Mouse (Mus musculus) Patski (cell line): Measurements from ENCODE around the gene Bricd5. TPM values are rescaled to one million over a fixed set of nuclear protein-coding genes. Genes with fewer than 3 reads are reported as not detected.
A peak's percentile ranks its signal among the peaks of the same experiment; 100 is the strongest.
"Not testable (repeated sequence)": the region's sequence is repeated elsewhere in the genome, so short reads cannot be mapped to it uniquely, and the experiment has no call there.

Experiments used
- ATAC-seq: fragments of 100-300 bp; one replicate; pipeline ENCODE4 v1.8.0; 2021
- CTCF ChIA-PET: fragments of 350-600 bp; sonication (Branson Sonifier 250); formaldehyde crosslinking; loops from one replicate; lab custom pipeline; 2022; ENCODE audit warnings: inconsistent platforms; lab: Charles Lee
- POLR2A ChIA-PET: fragments of 350-600 bp; sonication (Branson Sonifier 250); formaldehyde crosslinking; loops from one replicate; lab custom pipeline; 2022; ENCODE audit warnings: antibody characterized with exemption, inconsistent platforms; lab: Charles Lee
- DNase-seq: peaks from one replicate; pipeline ENCODE4 v3.0.0-alpha.2; 2011; ENCODE audit warnings: low read depth, low spot score
- H3K27me3 ChIP-seq: fragments of 371-371 bp; one replicate; pipeline ENCODE4 v1.5.1; 2021
- CTCF ChIP-seq: fragments of 100-300 bp; IDR thresholded peaks from one replicate; pipeline ENCODE4 v1.5.1; 2021
- in situ Hi-C: fragments of 300-500 bp; cut with MboI; formaldehyde crosslinking; loops from 3 replicates; pipeline ENCODE4 v1.11.1; 2018; ENCODE audit warnings: low pct_unique_long_range_greater_than_20kb, mixed read lengths
- polyA plus RNA-seq: library from polyadenylated mRNA; unstranded; gene quantifications from one replicate; pipeline ENCODE4 v1.2.3, GENCODE M21; 2021

Gene Bricd5
- polyA plus RNA-seq, 1 experiment from 2014 or later, result 0.06 TPM

DNA sequence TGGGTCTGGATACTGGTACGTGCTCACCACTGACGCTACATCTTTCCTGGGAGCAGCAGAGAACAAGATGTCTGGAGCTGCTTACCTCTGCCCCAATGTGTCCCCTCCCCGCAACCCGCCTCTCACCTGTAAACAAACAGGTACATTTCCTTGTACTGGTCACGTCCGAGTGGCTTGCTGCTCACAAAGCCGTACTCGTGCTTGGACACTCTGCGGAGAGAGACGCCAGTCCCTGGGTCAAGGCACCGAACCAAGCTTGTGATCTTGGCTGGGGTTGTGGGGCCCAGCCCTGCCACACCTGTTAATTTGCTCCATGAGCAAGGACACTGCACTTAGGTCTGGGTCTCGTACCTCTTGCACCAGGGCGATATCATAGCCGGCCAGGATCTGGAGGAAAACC is 31.6 kb upstream of the Bricd5 start:
- CTCF ChIA-PET, result no interaction called here
- DNase-seq (no peak), ATAC-seq (no peak)
- in situ Hi-C loops, result no loop called here
- no peak for TF ChIP-seq CTCF
- H3K27me3 ChIP-seq, result no peaks in the 10 kb centered on the region
- POLR2A ChIA-PET, result no interaction called here

DNA sequence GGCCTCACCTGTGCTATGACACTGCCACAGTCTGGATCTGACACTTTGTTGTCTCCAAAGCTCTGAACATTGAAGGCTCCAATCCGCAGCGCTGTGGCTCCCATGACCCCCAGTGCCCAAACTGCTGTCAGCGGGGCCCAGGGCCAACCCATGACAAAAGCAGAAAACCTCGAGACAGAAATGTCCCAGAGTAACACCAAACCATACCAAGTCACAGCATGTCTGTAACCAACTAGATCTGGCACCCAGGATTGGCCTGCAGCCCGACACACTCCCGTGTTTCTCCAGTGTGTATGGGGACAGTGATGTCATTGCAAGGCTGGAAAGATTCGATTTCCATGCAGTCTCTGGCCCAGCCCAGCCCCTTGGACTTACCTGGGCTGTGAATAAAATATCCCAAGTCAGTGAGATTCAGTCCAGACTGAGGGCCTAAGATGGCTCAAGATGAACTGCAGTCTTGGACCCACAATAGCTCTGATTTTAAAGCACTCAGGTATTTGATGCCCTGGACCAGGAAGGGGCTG is 31.0 kb upstream of the Bricd5 start, which contains the start of gene Dnase1l2:
Dnase1l2 (minus strand) TSS at position 474 of the 524 bp plus-strand sequence.
- H3K27me3 ChIP-seq, result no peaks in the 10 kb centered on the region
- POLR2A ChIA-PET, result no interaction called here
- CTCF ChIA-PET, result no interaction called here
- in situ Hi-C loops, result no loop called here
- TF ChIP-seq CTCF, result no peak
- ATAC-seq (no peak), DNase-seq (no peak)

DNA sequence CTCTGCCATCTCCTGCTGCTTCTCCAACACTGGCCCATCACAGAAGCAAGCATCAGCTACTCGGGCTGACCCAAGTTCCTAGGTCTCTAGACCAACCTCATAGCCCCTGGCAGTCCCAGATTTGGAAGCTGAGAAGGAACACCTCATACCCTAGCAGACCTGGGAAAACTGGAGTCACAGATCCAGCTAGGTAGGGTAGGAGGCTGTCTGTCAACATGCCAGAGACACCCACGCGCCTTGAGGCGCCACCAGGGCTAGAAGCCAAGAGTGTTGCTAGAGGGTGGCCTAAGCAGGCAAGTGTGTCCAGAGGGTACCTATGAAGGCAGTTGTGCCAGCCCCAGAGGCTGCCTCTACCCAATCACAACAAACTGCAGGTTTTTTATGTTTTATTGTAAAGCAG is 30.3 kb upstream of the Bricd5 start:
- in situ Hi-C loops, result no loop called here

DNA sequence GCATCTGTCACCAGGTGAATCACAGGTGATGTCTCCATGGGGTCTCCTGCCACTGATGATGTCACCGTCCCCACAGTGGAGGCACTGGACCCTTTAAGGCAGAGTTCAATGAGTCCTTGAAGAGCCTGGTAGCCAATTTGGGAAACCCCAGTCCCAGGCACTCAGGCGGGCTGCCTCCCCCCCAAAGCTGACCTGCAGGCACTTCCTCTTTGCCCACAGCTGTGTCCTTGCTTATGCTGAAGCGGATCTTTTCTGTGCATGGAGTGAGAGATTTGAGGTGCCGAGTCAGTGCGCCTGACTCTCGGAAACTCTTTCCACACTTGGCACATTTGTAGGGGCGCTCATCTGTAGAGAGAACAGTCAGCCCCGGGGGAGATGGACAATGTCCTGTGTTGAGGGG is 27.1 kb upstream of the Bricd5 start:
- DNase-seq (no peak), ATAC-seq (no peak)
- ChIA-PET POLR2A (no interaction called here), CTCF (no interaction called here)
- in situ Hi-C loops, result no loop called here
- H3K27me3 ChIP-seq, result no peaks in the 10 kb centered on the region
- no peak for TF ChIP-seq CTCF

More for the DNA sequence above, 30.3 kb upstream of the Bricd5 start:
- DNase-seq (no peak), ATAC-seq (no peak)
- ChIA-PET CTCF (interaction anchor here (1.4 kb wide), 1 partner anchor 51 kb away, joined by 3 read pairs; no protein-coding TSS in a partner anchor), POLR2A (interaction anchor here (1.4 kb wide), 1 partner anchor 10 kb away, joined by 3 read pairs; no protein-coding TSS in a partner anchor)
- TF ChIP-seq CTCF, result no peak
- H3K27me3 ChIP-seq, result no peaks in the 10 kb centered on the region

DNA sequence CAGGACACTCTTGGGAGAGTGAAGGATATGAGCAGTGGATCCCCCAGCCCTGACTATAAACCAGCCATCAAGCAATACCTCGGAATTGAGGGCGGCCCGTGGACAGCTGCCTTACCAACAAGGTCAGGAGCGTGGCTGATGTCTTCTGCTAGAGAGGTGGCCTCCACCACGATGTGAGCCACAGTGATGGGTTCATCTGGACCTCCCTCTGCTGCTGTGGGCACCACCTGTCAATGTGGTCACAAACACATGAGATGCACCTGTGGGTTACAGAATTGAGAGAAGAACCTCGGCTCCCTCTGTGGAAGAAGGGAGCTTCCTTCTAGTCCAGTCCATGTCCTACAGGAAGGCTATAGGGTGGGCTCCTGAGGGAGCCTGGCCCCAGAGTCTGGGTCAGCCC is 24.2 kb upstream of the Bricd5 start:
- in situ Hi-C loops, result no loop called here
- CTCF ChIA-PET, result no interaction called here
- TF ChIP-seq CTCF, result no peak

DNA sequence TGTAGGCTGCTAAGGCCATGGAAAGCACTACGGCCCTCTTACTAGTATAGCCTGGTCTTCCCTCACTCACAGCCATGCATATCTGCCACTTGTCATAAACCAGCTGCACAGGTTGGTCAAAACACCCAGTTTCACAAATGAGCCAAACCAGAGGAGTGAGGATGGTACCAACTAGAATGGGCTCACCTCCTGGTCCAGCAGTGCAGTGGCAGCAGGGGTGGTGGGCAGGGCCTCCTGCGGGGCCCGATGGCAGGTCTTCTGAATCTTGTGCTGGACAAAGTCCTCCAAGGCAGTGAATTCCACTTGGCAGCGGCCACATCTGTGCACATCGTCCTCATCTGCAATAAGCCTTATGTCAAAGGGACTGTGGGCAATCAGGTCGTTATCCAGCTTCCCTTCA is 22.5 kb upstream of the Bricd5 start:
- no peak for TF ChIP-seq CTCF
- ChIA-PET POLR2A (interaction anchor here (0.5 kb wide), 1 partner anchor 1732 kb away, joined by 5 read pairs; no protein-coding TSS in a partner anchor), CTCF (interaction anchor here (1.3 kb wide), 1 partner anchor 14 kb away, joined by 5 read pairs; no protein-coding TSS in a partner anchor)
- ATAC-seq, result no peak
- DNase-seq, result no peak
- in situ Hi-C loops, result no loop called here
- no peaks in the 10 kb centered on the region for H3K27me3 ChIP-seq

More for the DNA sequence above, 24.2 kb upstream of the Bricd5 start:
- DNase-seq (no peak), ATAC-seq (no peak)
- POLR2A ChIA-PET, result no interaction called here
- no peaks in the 10 kb centered on the region for H3K27me3 ChIP-seq

DNA sequence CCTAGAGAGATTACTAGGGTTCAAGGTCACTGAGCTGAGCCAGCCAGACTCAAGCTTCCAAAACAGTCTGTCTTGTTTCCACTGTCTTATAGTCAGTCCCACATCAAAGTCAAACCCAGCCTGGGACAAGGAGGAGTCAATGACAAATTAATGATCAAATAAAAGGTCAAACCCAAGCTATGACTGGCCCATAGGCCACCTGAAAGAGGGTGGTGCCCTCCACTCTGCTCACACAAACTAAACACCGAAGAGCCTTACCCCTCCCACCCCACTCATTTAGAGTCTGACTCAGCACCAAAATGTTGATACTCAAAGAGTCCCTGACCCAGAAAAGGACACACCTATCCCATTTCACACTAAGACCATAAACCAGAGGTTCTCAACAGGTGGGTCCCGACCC is 20.3 kb upstream of the Bricd5 start:
- in situ Hi-C loops, result no loop called here
- ATAC-seq, result no peak
- no peak for DNase-seq
- ChIA-PET POLR2A (interaction anchor here (1.1 to 3.6 kb wide), 2 partner anchors 10 to 18 kb away, joined by 3 to 12 read pairs; partner anchors contain the start of genes E4f1 and Pgp), CTCF (interaction anchor here (1.0 to 1.8 kb wide), 2 partner anchors 16 to 26 kb away, joined by 3 to 5 read pairs; no protein-coding TSS in a partner anchor)
- no peaks in the 10 kb centered on the region for H3K27me3 ChIP-seq
- no peak for TF ChIP-seq CTCF

DNA sequence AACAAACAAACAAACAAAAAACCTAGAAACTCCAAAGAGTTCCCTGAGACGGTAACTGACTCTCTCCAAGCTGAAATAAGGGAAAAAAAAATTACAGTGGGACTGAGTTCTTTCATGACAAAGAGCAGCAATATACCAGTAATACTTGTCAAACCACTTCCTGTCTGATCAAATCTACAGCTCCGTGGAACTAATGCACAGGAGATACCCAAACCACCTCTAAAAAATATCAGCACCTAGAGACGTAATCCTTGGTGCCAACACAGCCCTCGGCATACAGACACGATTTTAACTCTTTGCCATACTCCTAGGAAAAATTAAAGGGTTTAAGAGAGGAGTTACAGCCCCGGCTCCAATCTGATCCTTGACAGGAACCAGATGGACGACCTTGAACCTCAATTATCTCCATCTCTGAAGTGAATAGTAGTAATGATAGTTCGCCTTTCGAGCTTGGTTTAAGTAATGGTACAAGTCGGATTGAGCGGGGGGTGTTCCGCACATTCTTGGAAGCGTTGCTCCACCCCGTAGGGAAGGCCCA is 19.4 kb upstream of the Bricd5 start:
- in situ Hi-C loops, result no loop called here
- H3K27me3 ChIP-seq, result no peaks in the 10 kb centered on the region
- CTCF ChIA-PET, result interaction anchor here (0.8 to 1.8 kb wide), 2 partner anchors 17 to 25 kb away, joined by 3 to 5 read pairs; partner anchors contain the start of gene Mlst8
- DNase-seq (no peak), ATAC-seq (peak; percentile 6)
- TF ChIP-seq CTCF, result no peak
- POLR2A ChIA-PET, result interaction anchor here (1.1 to 3.6 kb wide), 4 partner anchors 10 to 96 kb away, joined by 3 to 12 read pairs (median 4); partner anchors contain the start of genes E4f1, Pgp and Pkd1

DNA sequence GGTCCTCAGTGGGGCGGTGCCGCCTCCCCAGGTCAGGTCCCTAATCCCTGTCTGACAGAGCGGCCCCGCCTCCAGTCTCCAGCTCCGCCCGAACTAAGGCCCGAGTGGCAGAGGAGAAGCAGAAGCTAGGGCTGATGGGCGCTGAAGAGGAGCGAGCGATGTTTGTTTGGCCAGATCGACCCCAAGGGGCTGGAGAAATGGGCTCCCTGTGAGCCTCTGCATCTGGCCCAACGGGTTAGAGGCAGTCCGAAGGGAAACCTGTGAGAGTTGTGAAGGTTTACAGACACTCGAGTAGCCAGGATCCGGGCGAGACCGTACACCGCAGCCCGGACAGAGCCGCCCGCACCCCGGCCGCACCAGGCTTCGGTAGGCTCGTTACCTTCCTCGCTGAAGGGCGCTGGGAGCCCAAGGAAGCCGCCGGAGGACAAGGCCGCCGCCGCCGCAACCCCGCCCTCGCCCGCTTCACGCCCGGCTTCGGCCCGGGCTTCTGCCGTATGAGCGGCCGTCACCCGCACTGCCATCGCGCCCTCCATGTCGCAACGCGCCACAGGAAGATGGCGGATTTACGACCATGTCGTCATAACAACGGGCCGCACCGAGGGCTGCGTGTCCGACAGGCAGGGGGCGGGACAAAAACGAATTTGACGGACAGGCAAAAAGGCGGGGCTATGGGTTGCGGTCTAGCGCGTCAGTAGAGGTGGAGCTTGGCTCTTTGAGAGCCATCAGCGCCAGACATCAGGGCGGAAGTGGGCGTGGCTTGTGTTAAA is 18.7 kb upstream of the Bricd5 start:
- peak; percentile 81 for ATAC-seq
- ChIA-PET CTCF (interaction anchor here (1.8 kb wide), 1 partner anchor 18 kb away, joined by 5 read pairs; no protein-coding TSS in a partner anchor), POLR2A (interaction anchor here (1.2 to 3.6 kb wide), 4 partner anchors 16 to 95 kb away, joined by 3 to 12 read pairs (median 4); partner anchors contain the start of genes E4f1, Pgp and Pkd1)
- H3K27me3 ChIP-seq, result no peaks in the 10 kb centered on the region
- in situ Hi-C loops, result no loop called here
- TF ChIP-seq CTCF, result no peak
- peak; percentile 89 for DNase-seq

DNA sequence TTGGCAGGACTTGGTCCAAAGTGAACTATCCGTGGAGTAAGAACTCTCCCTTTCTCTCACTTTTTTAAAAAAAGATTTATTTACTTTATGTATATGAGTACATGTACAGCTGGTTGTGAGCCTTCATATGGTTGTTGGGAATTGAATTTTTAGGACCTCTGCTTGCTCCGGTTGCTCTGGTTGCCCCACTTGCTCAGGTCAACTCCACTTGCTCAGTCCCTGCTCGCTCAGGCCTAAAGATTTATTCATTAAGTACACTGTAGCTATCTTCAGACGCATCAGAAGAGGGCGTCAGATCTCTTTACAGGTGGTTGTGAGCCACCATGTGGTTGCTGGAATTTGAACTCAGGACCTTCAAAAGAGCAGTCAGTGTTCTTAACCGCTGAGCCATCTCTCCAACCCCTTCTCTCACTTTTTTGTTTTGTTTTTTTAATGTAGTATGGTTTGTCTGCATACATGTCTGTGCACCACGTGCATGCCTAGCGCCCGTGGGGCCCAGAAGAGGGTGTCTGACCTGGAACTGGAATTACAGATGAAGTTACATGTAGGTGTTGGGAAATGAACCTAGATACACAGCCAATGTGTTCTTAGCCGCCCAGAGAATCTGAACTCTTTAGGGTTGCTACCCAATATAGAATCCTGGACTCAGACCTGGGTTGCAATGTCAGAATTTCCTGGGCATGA is 18.0 kb upstream of the Bricd5 start:
- POLR2A ChIA-PET, result interaction anchor here (1.3 to 3.6 kb wide), 2 partner anchors 16 to 24 kb away, joined by 3 to 12 read pairs; partner anchors contain the start of genes E4f1 and Pgp
- ATAC-seq, CTCF ChIA-PET: not testable (repeated sequence)

More for the DNA sequence above, 18.0 kb upstream of the Bricd5 start:
- DNase-seq, H3K27me3 ChIP-seq, in situ Hi-C loops: not testable (repeated sequence)
